Mouse (Mus musculus): ENCODE measurements at regions not wholly inside any gene's neighbourhood (a gene's known extent, or its start where the extent isn't known, plus 50 kb on each side); places are given as distances from the start of the nearest gene placed in this dataset.

- no peak overlapping the region for H3K27ac ChIP-seq (ENCODE audit: poor library complexity, severe bottlenecking)
- 43% methylated on average over 4 of the region's 4 CpGs for WGBS
- H3K9me3 ChIP-seq (replicated peaks) = no peaks in the 10 kb centered on the region
- H3K4me3 ChIP-seq = no peak overlapping the region
- H3K4me2 ChIP-seq = no peak overlapping the region
- no peaks in the 10 kb centered on the region for H3K36me3 ChIP-seq
- ATAC-seq (ENCODE audit: insufficient number of reproducible peaks, low FRiP score) = no peak
- H3K9ac ChIP-seq = no peak overlapping the region
- no peaks in the 10 kb centered on the region for H3K27me3 ChIP-seq (replicated peaks)
- peaks cover 10% of the 10 kb centered on the region for H3K4me1 ChIP-seq (replicated peaks)
Measured at GRCm38 (mm10) chr13:30085446-30085845, 50.8 kb upstream of the Mboat1 start.

- WGBS = under 1% methylated on average over 10 of the region's 10 CpGs
- no peaks in the 10 kb centered on the region for H3K36me3 ChIP-seq
- H3K4me2 ChIP-seq = peak overlapping the region; percentile 27; the same call in 1 of the 2 replicates
- peaks cover 10% of the 10 kb centered on the region for H3K4me1 ChIP-seq (replicated peaks)
- H3K4me3 ChIP-seq = no peak overlapping the region
- peak; percentile 79 for ATAC-seq (ENCODE audit: insufficient number of reproducible peaks, low FRiP score)
- no peaks in the 10 kb centered on the region for H3K27me3 ChIP-seq (replicated peaks)
- H3K9ac ChIP-seq = no peak overlapping the region
- no peaks in the 10 kb centered on the region for H3K9me3 ChIP-seq (replicated peaks)
- no peak overlapping the region for H3K27ac ChIP-seq (ENCODE audit: poor library complexity, severe bottlenecking)
Measured at GRCm38 (mm10) chr13:30085005-30085404, 51.3 kb upstream of the Mboat1 start.

GRCm38 (mm10) chr13:30084386-30084785 is 51.9 kb upstream of the Mboat1 start:
- no peak overlapping the region for H3K4me3 ChIP-seq
- peak overlapping the region; percentile 63 for H3K27ac ChIP-seq (ENCODE audit: poor library complexity, severe bottlenecking)
- H3K36me3 ChIP-seq = no peaks in the 10 kb centered on the region
- H3K4me2 ChIP-seq = peak overlapping the region; percentile 35; the same call in 1 of the 2 replicates
- no peak for ATAC-seq (ENCODE audit: insufficient number of reproducible peaks, low FRiP score)
- no peak overlapping the region for H3K9ac ChIP-seq
- H3K4me1 ChIP-seq (replicated peaks) = peaks cover 10% of the 10 kb centered on the region
- no peaks in the 10 kb centered on the region for H3K9me3 ChIP-seq (replicated peaks)
- 31% methylated on average over 5 of the region's 5 CpGs for WGBS
- no peaks in the 10 kb centered on the region for H3K27me3 ChIP-seq (replicated peaks)

GRCm38 (mm10) chr13:30083949-30084348 is 52.3 kb upstream of the Mboat1 start:
- H3K4me2 ChIP-seq = peak overlapping the region; percentile 35; the same call in 1 of the 2 replicates
- H3K4me3 ChIP-seq = no peak overlapping the region
- H3K36me3 ChIP-seq = no peaks in the 10 kb centered on the region
- peaks cover 10% of the 10 kb centered on the region for H3K4me1 ChIP-seq (replicated peaks)
- peak overlapping the region; percentile 63 for H3K27ac ChIP-seq (ENCODE audit: poor library complexity, severe bottlenecking)
- no peaks in the 10 kb centered on the region for H3K27me3 ChIP-seq (replicated peaks)
- WGBS = 7% methylated on average over 6 of the region's 6 CpGs
- ATAC-seq (ENCODE audit: insufficient number of reproducible peaks, low FRiP score) = peak; percentile 77
- no peaks in the 10 kb centered on the region for H3K9me3 ChIP-seq (replicated peaks)
- H3K9ac ChIP-seq = no peak overlapping the region

- ATAC-seq (ENCODE audit: insufficient number of reproducible peaks, low FRiP score) = no peak
- no peak overlapping the region for H3K4me2 ChIP-seq
- no peaks in the 10 kb centered on the region for H3K36me3 ChIP-seq
- H3K27me3 ChIP-seq (replicated peaks) = no peaks in the 10 kb centered on the region
- whole genome bisulfite sequencing = 82% methylated on average over 2 of the region's 2 CpGs
- H3K9ac ChIP-seq = no peak overlapping the region
- no peak overlapping the region for H3K27ac ChIP-seq (ENCODE audit: poor library complexity, severe bottlenecking)
- H3K9me3 ChIP-seq (replicated peaks) = no peaks in the 10 kb centered on the region
- no peak overlapping the region for H3K4me3 ChIP-seq
- peaks cover 10% of the 10 kb centered on the region for H3K4me1 ChIP-seq (replicated peaks)
Measured at GRCm38 (mm10) chr13:30082761-30083160, 53.5 kb upstream of the Mboat1 start.

- 72% methylated on average over 15 of the region's 15 CpGs for WGBS
- Histone ChIP-seq H3K4me3 (no peak overlapping the region), H3K4me2 (no peak overlapping the region; the same call in 1 of the 2 replicates), H3K36me3 (no peaks in the 10 kb centered on the region), H3K27ac (ENCODE audit: poor library complexity, severe bottlenecking) (no peak overlapping the region), H3K9ac (no peak overlapping the region), H3K4me1 (replicated peaks) (peaks cover 10% of the 10 kb centered on the region), H3K27me3 (replicated peaks) (no peaks in the 10 kb centered on the region), H3K9me3 (replicated peaks) (no peaks in the 10 kb centered on the region)
- ATAC-seq (ENCODE audit: insufficient number of reproducible peaks, low FRiP score) = no peak
Measured at GRCm38 (mm10) chr13:30080705-30081474, 55.4 kb upstream of the Mboat1 start.

GRCm38 (mm10) chr13:30074517-30075064 is 61.7 kb upstream of the Mboat1 start:
- WGBS = 75% methylated on average over 2 of the region's 2 CpGs
- H3K4me2 ChIP-seq = no peak overlapping the region
- no peak for ATAC-seq (ENCODE audit: insufficient number of reproducible peaks, low FRiP score)
- no peaks in the 10 kb centered on the region for H3K36me3 ChIP-seq
- H3K9me3 ChIP-seq (replicated peaks) = no peaks in the 10 kb centered on the region
- H3K9ac ChIP-seq = no peak overlapping the region
- no peak overlapping the region for H3K4me3 ChIP-seq
- no peaks in the 10 kb centered on the region for H3K27me3 ChIP-seq (replicated peaks)
- H3K27ac ChIP-seq (ENCODE audit: poor library complexity, severe bottlenecking) = no peak overlapping the region
- H3K4me1 ChIP-seq (replicated peaks) = no peaks in the 10 kb centered on the region

- 82% methylated on average over 3 of the region's 3 CpGs for WGBS
- no peak for ATAC-seq (ENCODE audit: insufficient number of reproducible peaks, low FRiP score)
- no peak overlapping the region for H3K9ac ChIP-seq
Measured at GRCm38 (mm10) chr13:30074069-30074468, 62.2 kb upstream of the Mboat1 start.

GRCm38 (mm10) chr13:30069397-30069796 is 66.9 kb upstream of the Mboat1 start:
- ATAC-seq (ENCODE audit: insufficient number of reproducible peaks, low FRiP score) = no peak
- WGBS = 67% methylated on average over 2 of the region's 2 CpGs

More at GRCm38 (mm10) chr13:30074069-30074468, 62.2 kb upstream of the Mboat1 start:
- H3K27ac ChIP-seq (ENCODE audit: poor library complexity, severe bottlenecking) = no peak overlapping the region
- H3K9me3 ChIP-seq (replicated peaks) = no peaks in the 10 kb centered on the region
- H3K27me3 ChIP-seq (replicated peaks) = no peaks in the 10 kb centered on the region
- H3K36me3 ChIP-seq = no peaks in the 10 kb centered on the region
- H3K4me2 ChIP-seq = no peak overlapping the region
- no peaks in the 10 kb centered on the region for H3K4me1 ChIP-seq (replicated peaks)
- no peak overlapping the region for H3K4me3 ChIP-seq

GRCm38 (mm10) chr13:30067581-30068375 is 68.5 kb upstream of the Mboat1 start:
- Histone ChIP-seq H3K9ac (no peak overlapping the region), H3K4me2 (no peak overlapping the region), H3K4me1 (replicated peaks) (no peaks in the 10 kb centered on the region), H3K4me3 (no peak overlapping the region), H3K36me3 (no peaks in the 10 kb centered on the region), H3K9me3 (replicated peaks) (no peaks in the 10 kb centered on the region), H3K27me3 (replicated peaks) (no peaks in the 10 kb centered on the region), H3K27ac (ENCODE audit: poor library complexity, severe bottlenecking) (no peak overlapping the region)
- ATAC-seq (ENCODE audit: insufficient number of reproducible peaks, low FRiP score) = no peak
- WGBS = 70% methylated on average over 6 of the region's 6 CpGs

More at GRCm38 (mm10) chr13:30069397-30069796, 66.9 kb upstream of the Mboat1 start:
- no peak overlapping the region for H3K27ac ChIP-seq (ENCODE audit: poor library complexity, severe bottlenecking)
- no peaks in the 10 kb centered on the region for H3K27me3 ChIP-seq (replicated peaks)
- H3K36me3 ChIP-seq = no peaks in the 10 kb centered on the region
- no peaks in the 10 kb centered on the region for H3K9me3 ChIP-seq (replicated peaks)
- H3K4me3 ChIP-seq = no peak overlapping the region
- H3K4me1 ChIP-seq (replicated peaks) = no peaks in the 10 kb centered on the region
- no peak overlapping the region for H3K9ac ChIP-seq
- H3K4me2 ChIP-seq = no peak overlapping the region

- ATAC-seq (ENCODE audit: insufficient number of reproducible peaks, low FRiP score) = no peak
- H3K27ac ChIP-seq (ENCODE audit: poor library complexity, severe bottlenecking) = no peak overlapping the region
- H3K27me3 ChIP-seq (replicated peaks) = no peaks in the 10 kb centered on the region
- no peak overlapping the region for H3K9ac ChIP-seq
- no peaks in the 10 kb centered on the region for H3K4me1 ChIP-seq (replicated peaks)
- 62% methylated on average over 8 of the region's 8 CpGs for WGBS
- no peak overlapping the region for H3K4me3 ChIP-seq
- H3K4me2 ChIP-seq = no peak overlapping the region
- H3K36me3 ChIP-seq = no peaks in the 10 kb centered on the region
- H3K9me3 ChIP-seq (replicated peaks) = no peaks in the 10 kb centered on the region
Measured at GRCm38 (mm10) chr13:30065520-30065919, 70.8 kb upstream of the Mboat1 start.

Data from heart, embryonic 12.5 days (tissue).